In genomic region chr2:14774857-14775495, GRCm38 (mm10) we compare ENCODE assay signal across 15 mouse cellular contexts.
DNase-seq lines count a peak whose midpoint lies in the region; TF ChIP-seq lines count a peak whose summit lies in the region.
"Had no signal": no experiment of that assay in that cellular context is flagged by ENCODE, and none has a peak within 500 bp of the region (broad histone marks: within the 10 kb centered on the region; RNA-seq: fewer than 3 reads in every experiment).

No protein-coding gene starts in this region.

- no peak overlapping the region for H3K4me3 ChIP-seq in layer of hippocampus, adult 2 months
- H3K4me3 ChIP-seq in limb, embryonic 10.5 days, result no peak overlapping the region
- H3K4me3 ChIP-seq: liver, embryonic 13.5 days had no signal

- WGBS in limb, embryonic 10.5 days, result 78% methylated on average over 3 of the region's 3 CpGs

- H3K36me3 ChIP-seq in limb, embryonic 10.5 days, result no peaks in the 10 kb centered on the region
- H3K36me3 ChIP-seq: G1E; liver, embryonic 13.5 days had no signal

- DNase-seq in layer of hippocampus, adult 2 months (ENCODE audit: low spot score in 2 of 2), result no peak
- no peak for DNase-seq in layer of hippocampus, postnatal 14 days (ENCODE audit: low spot score in 2 of 2)
- DNase-seq in right cerebral cortex, adult 18-20 months, result peak; percentile 30
- no peak for DNase-seq in right cerebral cortex, postnatal 36 days (ENCODE audit: low spot score in 2 of 2)
- peak; percentile 12 for DNase-seq in mesoderm, embryonic 11.5 days (ENCODE audit: low read depth, low spot score)
- DNase-seq in telencephalon, adult 2 months (ENCODE audit: low read depth, low spot score), result peak; percentile 39
- no peak for DNase-seq in limb, embryonic 10.5 days (ENCODE audit: low spot score)
- no peak for DNase-seq in thymus, postnatal 0 days (ENCODE audit: low spot score)
- DNase-seq: cerebellum, adult 9-11 months; kidney, adult 8-10 months; kidney, postnatal 4 days; liver, embryonic 13.5 days; spleen, adult 18-20 months; thymus, postnatal 36 days had no signal

- no peak for TF ChIP-seq CTCF in layer of hippocampus, adult 2 months (conservative IDR thresholded peaks at IDR 0.05)

- no peaks in the 10 kb centered on the region for H3K9me3 ChIP-seq in limb, embryonic 10.5 days (replicated peaks)
- H3K9me3 ChIP-seq: G1E; liver, embryonic 13.5 days had no signal

- H3K27me3 ChIP-seq in limb, embryonic 10.5 days (ENCODE audit: low read depth, poor library complexity, severe bottlenecking), result no peaks in the 10 kb centered on the region
- H3K27me3 ChIP-seq: liver, embryonic 13.5 days had no signal

- 0 out of 2 replicates have a peak overlapping the region, but pooled peaks have one; percentile 1 for H3K27ac ChIP-seq in layer of hippocampus, adult 2 months
- H3K27ac ChIP-seq in limb, embryonic 10.5 days, result no peak overlapping the region
- H3K27ac ChIP-seq: liver, embryonic 13.5 days had no signal

- no peaks in the 10 kb centered on the region for H3K4me1 ChIP-seq in limb, embryonic 10.5 days
- H3K4me1 ChIP-seq: liver, embryonic 13.5 days had no signal

Comparison
In these comparisons a context has a peak if more than half of its experiments do, and no peak if none do; other contexts are left out.
1. DNase-seq: peak in right cerebral cortex, adult 18-20 months (single experiment), mesoderm, embryonic 11.5 days (single experiment) and telencephalon, adult 2 months (single experiment); none in layer of hippocampus, adult 2 months (0 of 2), layer of hippocampus, postnatal 14 days (0 of 2), right cerebral cortex, postnatal 36 days (0 of 2), limb, embryonic 10.5 days (single experiment) and thymus, postnatal 0 days (single experiment).